21 mouse cellular contexts compared by ENCODE assay signal in the genomic region with DNA sequence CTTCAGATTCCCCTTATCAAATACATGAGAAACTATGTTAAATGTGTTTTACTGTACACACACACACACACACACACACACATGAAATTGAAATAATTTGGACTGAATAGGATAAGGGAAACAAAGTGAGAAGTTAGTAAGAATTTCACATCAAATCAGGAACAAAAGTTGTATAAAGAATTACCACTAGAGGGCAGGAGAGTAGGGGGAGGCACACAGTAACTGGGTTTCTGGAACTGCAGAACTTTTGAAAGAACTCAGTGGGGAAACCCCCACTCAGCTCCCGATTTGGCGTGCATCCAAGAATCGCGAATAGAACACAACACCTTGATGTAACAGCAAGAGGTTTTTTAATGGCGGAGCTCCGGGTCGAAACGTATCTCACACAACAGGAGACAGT. TPM values are rescaled to one million over a fixed set of nuclear protein-coding genes. Genes with fewer than 3 reads are reported as not detected.
DNase-seq lines count a peak whose midpoint lies in the region; ATAC-seq and TF ChIP-seq lines count a peak whose summit lies in the region.
"Had no signal": no experiment of that assay in that cellular context is flagged by ENCODE, and none has a peak within 500 bp of the region (broad histone marks: within the 10 kb centered on the region; RNA-seq: fewer than 3 reads in every experiment).

No protein-coding gene starts in this region.

- DNase-seq in CD4-positive, CD25-positive, alpha-beta regulatory T cell, adult 2 months (ENCODE audit: low read depth, low spot score): peak; percentile 42
- DNase-seq in liver, postnatal 0 days: no peak
- DNase-seq in liver (no peak), NIH3T3 (ENCODE audit: low read depth) (peak; percentile 37)
- peak; percentile 6 for DNase-seq in mesoderm, embryonic 11.5 days (ENCODE audit: low read depth, low spot score)
- DNase-seq in embryo, embryonic 11 days: no peak
- DNase-seq in frontal cortex, postnatal 36 days (ENCODE audit: low spot score in 2 of 2): no peak
- DNase-seq: adrenal gland, adult 8-10 months; cerebellum, adult 9-11 months; heart, postnatal 4 days; kidney, postnatal 10 days; layer of hippocampus, adult 9-11 months; lung, postnatal 14 days had no signal

- no peaks in the 10 kb centered on the region for H3K27me3 ChIP-seq in liver, postnatal 0 days (ENCODE audit: insufficient read depth, low read length)
- H3K27me3 ChIP-seq: midbrain, embryonic 12.5 days; Patski had no signal

- no peak overlapping the region for H3K9ac ChIP-seq in liver, postnatal 0 days (replicated peaks)
- H3K9ac ChIP-seq: midbrain, embryonic 12.5 days had no signal

- no peaks in the 10 kb centered on the region for H3K4me1 ChIP-seq in liver, postnatal 0 days (ENCODE audit: insufficient read depth)
- H3K4me1 ChIP-seq: embryonic facial prominence, embryonic 10.5 days; heart, embryonic 10.5 days; midbrain, embryonic 12.5 days had no signal

- no peak for ATAC-seq in CD4-positive, CD25-positive, alpha-beta regulatory T cell, adult 4 months
- no peak for ATAC-seq in liver, postnatal 0 days
- ATAC-seq: forebrain, embryonic 16.5 days; Patski had no signal

- no peaks in the 10 kb centered on the region for H3K9me3 ChIP-seq in liver, postnatal 0 days (ENCODE audit: low read length)
- H3K9me3 ChIP-seq: embryonic facial prominence, embryonic 10.5 days; heart, embryonic 10.5 days; midbrain, embryonic 12.5 days had no signal

- H3K36me3 ChIP-seq in liver, postnatal 0 days (replicated peaks; ENCODE audit: insufficient read depth, low read length): no peaks in the 10 kb centered on the region
- H3K36me3 ChIP-seq: embryonic facial prominence, embryonic 10.5 days; heart, embryonic 10.5 days; midbrain, embryonic 12.5 days had no signal

- H3K27ac ChIP-seq in liver, postnatal 0 days (ENCODE audit: low read depth): no peak overlapping the region
- H3K27ac ChIP-seq: embryonic facial prominence, embryonic 10.5 days; heart, embryonic 10.5 days; midbrain, embryonic 12.5 days had no signal

- H3K4me3 ChIP-seq in liver, postnatal 0 days (ENCODE audit: low read depth, low read length): no peak overlapping the region
- H3K4me3 ChIP-seq: embryonic facial prominence, embryonic 10.5 days; erythroblast, embryonic 14.5 days; heart, embryonic 10.5 days; midbrain, embryonic 12.5 days had no signal

- 89% methylated on average over 8 of the region's 8 CpGs for WGBS in liver, postnatal 0 days (ENCODE audit: insufficient replicate concordance)

- peak; percentile 31 for TF ChIP-seq CTCF in liver, postnatal 0 days (IDR thresholded peaks at IDR 0.05; ENCODE audit: low read depth)

- H3K4me2 ChIP-seq in liver, postnatal 0 days (ENCODE audit: low read depth, low read length): no peak overlapping the region
- H3K4me2 ChIP-seq: liver, embryonic 11.5 days; midbrain, embryonic 12.5 days had no signal

- TF ChIP-seq EP300 in liver, postnatal 0 days (IDR thresholded peaks at IDR 0.05; ENCODE audit: low read depth): no peak

RNA-seq across cellular contexts. Expression of gene Emb, which starts 43.3 kb away (rescaled TPM):
- 100 to 1,000 TPM; 123 to 124 TPM for polyA plus RNA-seq in CD4-positive, CD25-positive, alpha-beta regulatory T cell, adult 4 months (2017; shearing (Covaris generic))
- polyA plus RNA-seq in liver, postnatal 0 days (2015; fragmentation: Nextera tagmentation; extraction: Ambion mirVana): 14.0 and 15.4 TPM in 2 replicates

RNA-seq across cellular contexts. Expression of gene Gm17509, which starts 55.8 kb away (rescaled TPM):
- under 1 TPM in 1 of 2 experiments, not detected in 1; 0.32 TPM for polyA plus RNA-seq in CD4-positive, CD25-positive, alpha-beta regulatory T cell, adult 4 months (2017; shearing (Covaris generic))
- polyA plus RNA-seq in liver, postnatal 0 days (2015; fragmentation: Nextera tagmentation; extraction: Ambion mirVana): not detected in 2 replicates
- polyA plus RNA-seq: erythroblast, embryonic 14.5 days; liver, embryonic 11.5 days; Patski had no signal

Comparison
In these comparisons a context has a peak if more than half of its experiments do, and no peak if none do; other contexts are left out.
1. DNase-seq: peak in CD4-positive, CD25-positive, alpha-beta regulatory T cell, adult 2 months (single experiment), NIH3T3 (single experiment) and mesoderm, embryonic 11.5 days (single experiment); none in liver, postnatal 0 days (single experiment), liver (single experiment), embryo, embryonic 11 days (single experiment) and frontal cortex, postnatal 36 days (0 of 2).